Comparison of ENCODE assay signal across 13 mouse cellular contexts in the genomic region with DNA sequence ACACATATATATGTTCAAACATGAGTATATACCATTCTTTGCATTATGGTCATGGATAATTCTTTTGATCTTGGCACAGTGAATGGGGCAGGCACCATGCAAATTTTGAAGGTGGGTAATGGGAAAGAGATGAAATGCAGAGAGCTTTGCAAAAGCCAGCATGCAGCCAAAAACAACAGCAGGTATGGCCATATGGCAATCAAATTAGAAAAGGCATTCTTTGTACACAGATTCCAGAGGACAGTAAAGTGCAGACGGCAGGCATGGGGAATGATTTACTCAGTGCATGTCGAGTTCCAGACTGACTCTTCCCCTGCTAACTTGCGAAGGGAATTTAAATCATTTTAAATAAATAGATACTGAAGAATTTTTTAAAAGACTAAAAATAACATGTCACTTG.
DNase-seq lines count a peak whose midpoint lies in the region; ATAC-seq lines count a peak whose summit lies in the region.
"Had no signal": no experiment of that assay in that cellular context is flagged by ENCODE, and none has a peak within 500 bp of the region (broad histone marks: within the 10 kb centered on the region; RNA-seq: fewer than 3 reads in every experiment).

No protein-coding gene starts in this region.

- no peaks in the 10 kb centered on the region for H3K9me3 ChIP-seq in forebrain, embryonic 13.5 days (replicated peaks)
- H3K9me3 ChIP-seq in forebrain, embryonic 12.5 days = no peaks in the 10 kb centered on the region
- no peaks in the 10 kb centered on the region for H3K9me3 ChIP-seq in liver, embryonic 12.5 days (replicated peaks)
- H3K9me3 ChIP-seq: embryonic facial prominence, embryonic 13.5 days; limb, embryonic 15.5 days had no signal

- H3K9ac ChIP-seq in forebrain, embryonic 13.5 days = no peak overlapping the region
- H3K9ac ChIP-seq in forebrain, embryonic 12.5 days = no peak overlapping the region
- no peak overlapping the region for H3K9ac ChIP-seq in liver, embryonic 12.5 days
- H3K9ac ChIP-seq: embryonic facial prominence, embryonic 13.5 days; limb, embryonic 15.5 days; lung, embryonic 14.5 days had no signal

- H3K4me2 ChIP-seq in forebrain, embryonic 13.5 days = no peak overlapping the region
- H3K4me2 ChIP-seq in forebrain, embryonic 12.5 days = no peak overlapping the region
- no peak overlapping the region for H3K4me2 ChIP-seq in liver, embryonic 12.5 days
- H3K4me2 ChIP-seq: embryonic facial prominence, embryonic 13.5 days; limb, embryonic 15.5 days; lung, embryonic 14.5 days had no signal

- H3K36me3 ChIP-seq in forebrain, embryonic 13.5 days (ENCODE audit: poor library complexity, severe bottlenecking) = no peaks in the 10 kb centered on the region
- no peaks in the 10 kb centered on the region for H3K36me3 ChIP-seq in forebrain, embryonic 12.5 days (replicated peaks)
- H3K36me3 ChIP-seq in liver, embryonic 12.5 days = no peaks in the 10 kb centered on the region
- H3K36me3 ChIP-seq: embryonic facial prominence, embryonic 13.5 days; limb, embryonic 15.5 days had no signal

- no peak overlapping the region for H3K4me3 ChIP-seq in forebrain, embryonic 13.5 days
- no peak overlapping the region for H3K4me3 ChIP-seq in forebrain, embryonic 12.5 days (replicated peaks)
- H3K4me3 ChIP-seq in liver, embryonic 12.5 days = no peak overlapping the region
- H3K4me3 ChIP-seq: embryonic facial prominence, embryonic 13.5 days; limb, embryonic 15.5 days had no signal

- peak; percentile 12 for DNase-seq in right cerebral cortex, adult 18-20 months
- no peak for DNase-seq in right cerebral cortex, postnatal 36 days (ENCODE audit: low spot score in 2 of 2)
- DNase-seq in layer of hippocampus, adult 18-20 months (ENCODE audit: low spot score in 2 of 2) = peak; percentile 71 to 87
- no peak for DNase-seq in gastrocnemius, postnatal 10 days
- DNase-seq: adrenal gland, adult 8-10 months; kidney, adult 9 months; lung, embryonic 14.5 days had no signal

- no peaks in the 10 kb centered on the region for H3K27me3 ChIP-seq in forebrain, embryonic 13.5 days
- H3K27me3 ChIP-seq in forebrain, embryonic 12.5 days = no peaks in the 10 kb centered on the region
- H3K27me3 ChIP-seq in liver, embryonic 12.5 days (replicated peaks) = no peaks in the 10 kb centered on the region
- H3K27me3 ChIP-seq: embryonic facial prominence, embryonic 13.5 days; limb, embryonic 15.5 days had no signal

- WGBS in forebrain, embryonic 13.5 days = 70% methylated on average over 3 of the region's 3 CpGs
- 72% methylated on average over 3 of the region's 3 CpGs for WGBS in forebrain, embryonic 12.5 days
- 57% methylated on average over 3 of the region's 3 CpGs for whole genome bisulfite sequencing in liver, embryonic 12.5 days (ENCODE audit: insufficient replicate concordance)

- ATAC-seq in forebrain, embryonic 13.5 days = peak; percentile 77
- no peak for ATAC-seq in forebrain, embryonic 12.5 days (ENCODE audit: low FRiP score)
- ATAC-seq in activated CD4-positive, CD25-positive, alpha-beta regulatory T cell, adult 4 months = no peak
- no peak for ATAC-seq in liver, embryonic 12.5 days

- no peak overlapping the region for H3K27ac ChIP-seq in forebrain, embryonic 13.5 days
- H3K27ac ChIP-seq in forebrain, embryonic 12.5 days = no peak overlapping the region
- H3K27ac ChIP-seq in liver, embryonic 12.5 days = no peak overlapping the region
- H3K27ac ChIP-seq: embryonic facial prominence, embryonic 13.5 days; limb, embryonic 15.5 days had no signal

- 0 out of 2 replicates have a peak, but pooled peaks cover 4% of the 10 kb centered on the region for H3K4me1 ChIP-seq in forebrain, embryonic 13.5 days
- H3K4me1 ChIP-seq in forebrain, embryonic 12.5 days = no peaks in the 10 kb centered on the region
- no peaks in the 10 kb centered on the region for H3K4me1 ChIP-seq in liver, embryonic 12.5 days
- H3K4me1 ChIP-seq: embryonic facial prominence, embryonic 13.5 days; limb, embryonic 15.5 days had no signal

Comparison
In these comparisons a context has a peak if more than half of its experiments do, and no peak if none do; other contexts are left out.
1. DNase-seq: peak in right cerebral cortex, adult 18-20 months (single experiment) and layer of hippocampus, adult 18-20 months (2 of 2); none in right cerebral cortex, postnatal 36 days (0 of 2) and gastrocnemius, postnatal 10 days (single experiment).